9 mouse cellular contexts compared by ENCODE assay signal in the genomic region with DNA sequence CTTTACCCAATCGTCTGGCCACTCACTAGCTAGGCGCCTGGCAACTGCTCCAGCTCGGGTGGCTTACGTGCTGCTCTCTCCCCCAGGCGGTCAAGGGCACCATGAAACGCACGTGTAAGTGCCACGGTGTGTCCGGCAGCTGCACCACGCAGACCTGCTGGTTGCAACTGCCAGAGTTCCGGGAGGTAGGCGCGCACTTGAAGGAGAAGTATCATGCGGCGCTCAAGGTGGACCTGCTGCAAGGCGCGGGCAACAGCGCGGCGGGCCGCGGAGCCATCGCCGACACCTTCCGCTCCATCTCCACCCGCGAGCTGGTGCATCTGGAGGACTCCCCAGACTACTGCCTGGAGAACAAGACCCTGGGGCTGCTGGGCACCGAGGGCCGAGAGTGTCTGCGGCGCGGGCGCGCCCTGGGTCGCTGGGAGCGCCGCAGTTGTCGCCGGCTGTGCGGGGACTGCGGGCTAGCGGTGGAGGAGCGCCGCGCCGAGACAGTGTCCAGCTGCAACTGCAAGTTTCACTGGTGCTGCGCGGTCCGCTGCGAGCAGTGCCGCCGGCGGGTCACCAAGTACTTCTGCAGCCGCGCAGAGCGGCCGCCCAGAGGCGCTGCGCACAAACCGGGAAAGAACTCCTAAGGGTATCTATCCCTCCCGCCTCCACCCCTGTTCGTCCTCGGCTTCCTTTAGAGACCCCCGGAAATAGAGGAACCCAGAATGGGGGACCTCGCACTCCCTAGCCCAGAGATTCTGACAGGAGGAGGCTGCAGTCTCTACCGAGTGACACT. TPM values are rescaled to one million over a fixed set of nuclear protein-coding genes. Genes with fewer than 3 reads are reported as not detected.
DNase-seq lines count a peak whose midpoint lies in the region; ATAC-seq lines count a peak whose summit lies in the region.
"Had no signal": no experiment of that assay in that cellular context is flagged by ENCODE, and none has a peak within 500 bp of the region (broad histone marks: within the 10 kb centered on the region; RNA-seq: fewer than 3 reads in every experiment).

No protein-coding gene starts in this region.

- peak overlapping the region; percentile 41 for H3K4me3 ChIP-seq in forebrain, embryonic 11.5 days (ENCODE audit: low read depth, low read length)
- peak overlapping the region; percentile 48 for H3K4me3 ChIP-seq in intestine, embryonic 14.5 days (ENCODE audit: low read depth, low read length)
- peak overlapping the region; percentile 18 for H3K4me3 ChIP-seq in liver, embryonic 15.5 days (replicated peaks)

- DNase-seq in frontal cortex, postnatal 10 days (ENCODE audit: low spot score in 2 of 2), result no peak
- DNase-seq in ES-CJ7 (ENCODE audit: low read depth, low spot score), result peak; percentile 32
- peak; percentile 76 for DNase-seq in forebrain, embryonic 11.5 days (ENCODE audit: low spot score)
- peak; percentile 76 for DNase-seq in intestine, embryonic 14.5 days (ENCODE audit: low spot score)
- peak; percentile 19 for DNase-seq in splenic B cell, adult 2 months (ENCODE audit: low read depth, low spot score)
- no peak for DNase-seq in cerebellum, postnatal 36 days

- H3K4me1 ChIP-seq in forebrain, embryonic 11.5 days (replicated peaks; ENCODE audit: control insufficient read depth, insufficient read depth, low read length), result peaks cover 24% of the 10 kb centered on the region
- H3K4me1 ChIP-seq in intestine, embryonic 14.5 days (replicated peaks; ENCODE audit: control insufficient read depth, insufficient read depth, low read length), result peaks cover 9% of the 10 kb centered on the region; the same call in 1 of the 2 replicates
- peaks cover 4% of the 10 kb centered on the region; the same call in 1 of the 2 replicates for H3K4me1 ChIP-seq in liver, embryonic 15.5 days (replicated peaks)

- peaks cover 81% of the 10 kb centered on the region for H3K27me3 ChIP-seq in forebrain, embryonic 11.5 days (ENCODE audit: control insufficient read depth, insufficient read depth, low read length)
- peaks cover 57% of the 10 kb centered on the region for H3K27me3 ChIP-seq in intestine, embryonic 14.5 days (replicated peaks; ENCODE audit: control insufficient read depth, insufficient read depth, low read length)
- H3K27me3 ChIP-seq in liver, embryonic 15.5 days, result peaks cover 94% of the 10 kb centered on the region
- H3K27me3 ChIP-seq in splenic B cell, adult 2 months (ENCODE audit: control insufficient read depth, insufficient read depth, low read length, poor library complexity, severe bottlenecking), result peaks cover 4% of the 10 kb centered on the region
- H3K27me3 ChIP-seq: CH12.LX had no signal

- peak overlapping the region; percentile 58 for H3K9ac ChIP-seq in forebrain, embryonic 11.5 days (ENCODE audit: low read length)
- H3K9ac ChIP-seq in intestine, embryonic 14.5 days (ENCODE audit: low read length), result no peak overlapping the region
- H3K9ac ChIP-seq in liver, embryonic 15.5 days, result no peak overlapping the region

- H3K4me2 ChIP-seq in forebrain, embryonic 11.5 days (ENCODE audit: low read depth, low read length, severe bottlenecking), result peak overlapping the region; percentile 71
- peak overlapping the region; percentile 92 for H3K4me2 ChIP-seq in intestine, embryonic 14.5 days (ENCODE audit: low read length)
- peak overlapping the region; percentile 48 for H3K4me2 ChIP-seq in liver, embryonic 15.5 days

- no peaks in the 10 kb centered on the region for H3K36me3 ChIP-seq in forebrain, embryonic 11.5 days (ENCODE audit: control insufficient read depth, insufficient read depth, low read length)
- no peaks in the 10 kb centered on the region for H3K36me3 ChIP-seq in intestine, embryonic 14.5 days (ENCODE audit: control insufficient read depth, insufficient read depth, low read length)
- H3K36me3 ChIP-seq in liver, embryonic 15.5 days (replicated peaks), result no peaks in the 10 kb centered on the region
- no peaks in the 10 kb centered on the region for H3K36me3 ChIP-seq in splenic B cell, adult 2 months (ENCODE audit: control insufficient read depth, insufficient read depth, low read length, poor library complexity, severe bottlenecking)

- no peaks in the 10 kb centered on the region for H3K9me3 ChIP-seq in forebrain, embryonic 11.5 days (ENCODE audit: control insufficient read depth, low read length)
- no peaks in the 10 kb centered on the region for H3K9me3 ChIP-seq in intestine, embryonic 14.5 days (ENCODE audit: control insufficient read depth, low read length)
- no peaks in the 10 kb centered on the region for H3K9me3 ChIP-seq in liver, embryonic 15.5 days (replicated peaks)

- ATAC-seq in frontal cortex, adult (ENCODE audit: low TSS enrichment), result peak; percentile 76
- no peak for ATAC-seq in forebrain, embryonic 11.5 days (replicated peaks; ENCODE audit: low FRiP score)
- 0 out of 2 replicates have a peak, but pooled peaks have one; percentile 50 for ATAC-seq in intestine, embryonic 14.5 days (replicated peaks; ENCODE audit: low FRiP score, low TSS enrichment, low read depth)
- no peak for ATAC-seq in liver, embryonic 15.5 days (ENCODE audit: insufficient read depth)

- H3K27ac ChIP-seq in forebrain, embryonic 11.5 days (ENCODE audit: low read depth, low read length), result peak overlapping the region; percentile 68
- no peak overlapping the region for H3K27ac ChIP-seq in intestine, embryonic 14.5 days (ENCODE audit: low read depth)
- H3K27ac ChIP-seq in liver, embryonic 15.5 days (replicated peaks), result no peak overlapping the region

- WGBS in forebrain, embryonic 11.5 days, result under 1% methylated on average over 64 of the region's 66 CpGs
- WGBS in intestine, embryonic 14.5 days, result 1% methylated on average over 64 of the region's 66 CpGs
- under 1% methylated on average over 66 of the region's 66 CpGs for WGBS in liver, embryonic 15.5 days (ENCODE audit: insufficient replicate concordance)

RNA-seq across cellular contexts. Expression of a gene that starts 18.4 kb away (rescaled TPM):
- polyA plus RNA-seq in forebrain, embryonic 11.5 days (2014; fragmentation: Nextera tagmentation; extraction: Ambion mirVana), result 60.2 and 63.5 TPM in 2 replicates
- not detected in 2 replicates for polyA plus RNA-seq in intestine, embryonic 14.5 days (2014; fragmentation: Nextera tagmentation; extraction: Ambion mirVana)
- not detected in 2 replicates for polyA plus RNA-seq in liver, embryonic 15.5 days (2015; fragmentation: Nextera tagmentation; extraction: Ambion mirVana)

RNA-seq across cellular contexts. Expression of a gene that starts 34.0 kb away (rescaled TPM):
- polyA plus RNA-seq in forebrain, embryonic 11.5 days (2014; fragmentation: Nextera tagmentation; extraction: Ambion mirVana), result 0.81 and 0.84 TPM in 2 replicates
- polyA plus RNA-seq in intestine, embryonic 14.5 days (2014; fragmentation: Nextera tagmentation; extraction: Ambion mirVana), result 0.41 and 0.48 TPM in 2 replicates
- polyA plus RNA-seq in liver, embryonic 15.5 days (2015; fragmentation: Nextera tagmentation; extraction: Ambion mirVana), result 0.25 and 0.43 TPM in 2 replicates

RNA-seq across cellular contexts. Expression of a gene that starts 41.0 kb away (rescaled TPM):
- polyA plus RNA-seq in forebrain, embryonic 11.5 days (2014; fragmentation: Nextera tagmentation; extraction: Ambion mirVana), result not detected in 2 replicates
- polyA plus RNA-seq in intestine, embryonic 14.5 days (2014; fragmentation: Nextera tagmentation; extraction: Ambion mirVana), result not detected in 2 replicates
- polyA plus RNA-seq in liver, embryonic 15.5 days (2015; fragmentation: Nextera tagmentation; extraction: Ambion mirVana), result not detected in 2 replicates

RNA-seq across cellular contexts. Expression of a gene that starts 43.6 kb away (rescaled TPM):
- polyA plus RNA-seq in forebrain, embryonic 11.5 days (2014; fragmentation: Nextera tagmentation; extraction: Ambion mirVana), result 424 and 454 TPM in 2 replicates
- 595 and 617 TPM in 2 replicates for polyA plus RNA-seq in intestine, embryonic 14.5 days (2014; fragmentation: Nextera tagmentation; extraction: Ambion mirVana)
- polyA plus RNA-seq in liver, embryonic 15.5 days (2015; fragmentation: Nextera tagmentation; extraction: Ambion mirVana), result 297 and 311 TPM in 2 replicates

RNA-seq across cellular contexts. Expression of a gene that starts 51.0 kb away (rescaled TPM):
- 33.0 and 33.3 TPM in 2 replicates for polyA plus RNA-seq in forebrain, embryonic 11.5 days (2014; fragmentation: Nextera tagmentation; extraction: Ambion mirVana)
- polyA plus RNA-seq in intestine, embryonic 14.5 days (2014; fragmentation: Nextera tagmentation; extraction: Ambion mirVana), result 24.8 TPM in 2 replicates
- polyA plus RNA-seq in liver, embryonic 15.5 days (2015; fragmentation: Nextera tagmentation; extraction: Ambion mirVana), result 9.9 and 11.3 TPM in 2 replicates

Comparison
In these comparisons a context has a peak if more than half of its experiments do, and no peak if none do; other contexts are left out.
1. ATAC-seq: peak in frontal cortex, adult (single experiment) and intestine, embryonic 14.5 days (single experiment); none in forebrain, embryonic 11.5 days (single experiment) and liver, embryonic 15.5 days (single experiment).
2. DNase-seq: peak in ES-CJ7 (single experiment), forebrain, embryonic 11.5 days (single experiment), intestine, embryonic 14.5 days (single experiment) and splenic B cell, adult 2 months (single experiment); none in frontal cortex, postnatal 10 days (0 of 2) and cerebellum, postnatal 36 days (0 of 2).
3. RNA of a gene that starts 18.4 kb away (polyA plus RNA-seq): 60.2 to 63.5 TPM in forebrain, embryonic 11.5 days; not detected in liver, embryonic 15.5 days and not detected in intestine, embryonic 14.5 days; every median in the first group is over 10 times any median in the second.
4. Peak in every context shown above with its lines, with median percentiles within 50 percentile points of each other: H3K4me2 ChIP-seq and H3K4me3 ChIP-seq.